Mouse (Mus musculus): ENCODE measurements around the gene Pcgf2. TPM values are rescaled to one million over a fixed set of nuclear protein-coding genes. Genes with fewer than 3 reads are reported as not detected.
"Not testable (repeated sequence)": the region's sequence is repeated elsewhere in the genome, so short reads cannot be mapped to it uniquely, and the experiment has no call there.

Pcgf2 gene
- total and polyA plus RNA-seq, 3 experiments = 5.4 to 18.5 TPM; not detected in 1

- ATAC-seq (ENCODE audit: extremely low read depth, insufficient number of reproducible peaks, low FRiP score, poor library complexity, severe bottlenecking) = no peak
- peaks cover 69% of the 10 kb centered on the region for H3K36me3 ChIP-seq (replicated peaks)
Observed at GRCm38 (mm10) chr11:97736645-97737044, 36.3 kb upstream of the Pcgf2 start.

GRCm38 (mm10) chr11:97734810-97735209, 34.5 kb upstream of the Pcgf2 start:
- not testable (repeated sequence) for H3K4me3 ChIP-seq (ENCODE audit: low read depth, low read length); DNase-seq (ENCODE audit: low spot score); ATAC-seq (ENCODE audit: extremely low read depth, insufficient number of reproducible peaks, low FRiP score, poor library complexity, severe bottlenecking); H3K4me1 ChIP-seq (ENCODE audit: insufficient read depth, low read depth, low read length); H3K9me3 ChIP-seq (replicated peaks); H3K27me3 ChIP-seq (ENCODE audit: insufficient read depth, low read length)
- H3K36me3 ChIP-seq (replicated peaks) = peaks cover 71% of the 10 kb centered on the region

More at GRCm38 (mm10) chr11:97736645-97737044, 36.3 kb upstream of the Pcgf2 start:
- no peaks in the 10 kb centered on the region for H3K27me3 ChIP-seq (ENCODE audit: insufficient read depth, low read length)
- H3K4me1 ChIP-seq (ENCODE audit: insufficient read depth, low read depth, low read length) = peaks cover 8% of the 10 kb centered on the region
- H3K4me3 ChIP-seq (ENCODE audit: low read depth, low read length) = no peak overlapping the region
- no peak for TF ChIP-seq GATA1 (IDR thresholded peaks at IDR 0.05; ENCODE audit: borderline replicate concordance, low read length)
- TF ChIP-seq POLR2AphosphoS5 (IDR thresholded peaks at IDR 0.05; ENCODE audit: insufficient replicate concordance, low read depth, low read length) = no peak
- no peak for TF ChIP-seq CTCF (IDR thresholded peaks at IDR 0.05; ENCODE audit: low read depth, low read length)
- TF ChIP-seq TAL1 (conservative IDR thresholded peaks at IDR 0.05; ENCODE audit: low read depth, low read length) = no peak
- TF ChIP-seq GATA2 (IDR thresholded peaks at IDR 0.05; ENCODE audit: borderline replicate concordance, low read depth, low read length) = no peak
- DNase-seq (ENCODE audit: low spot score) = no peak
- H3K9me3 ChIP-seq (replicated peaks) = no peaks in the 10 kb centered on the region

GRCm38 (mm10) chr11:97733689-97734088, 33.4 kb upstream of the Pcgf2 start:
- Histone ChIP-seq H3K9me3 (replicated peaks) (no peaks in the 10 kb centered on the region), H3K4me3 (ENCODE audit: low read depth, low read length) (no peak overlapping the region)

GRCm38 (mm10) chr11:97728730-97729129, 28.4 kb upstream of the Pcgf2 start:
- no peaks in the 10 kb centered on the region for H3K9me3 ChIP-seq (replicated peaks)
- H3K4me3 ChIP-seq (ENCODE audit: low read depth, low read length) = no peak overlapping the region
- ATAC-seq (ENCODE audit: extremely low read depth, insufficient number of reproducible peaks, low FRiP score, poor library complexity, severe bottlenecking) (no peak), DNase-seq (ENCODE audit: low spot score) (no peak)
- no peak for TF ChIP-seq POLR2AphosphoS5 (IDR thresholded peaks at IDR 0.05; ENCODE audit: insufficient replicate concordance, low read depth, low read length)
- no peaks in the 10 kb centered on the region for H3K4me1 ChIP-seq (ENCODE audit: insufficient read depth, low read depth, low read length)
- H3K36me3 ChIP-seq (replicated peaks) = peaks cover 93% of the 10 kb centered on the region
- H3K27me3 ChIP-seq (ENCODE audit: insufficient read depth, low read length) = no peaks in the 10 kb centered on the region

More at GRCm38 (mm10) chr11:97733689-97734088, 33.4 kb upstream of the Pcgf2 start:
- peaks cover 77% of the 10 kb centered on the region for H3K36me3 ChIP-seq (replicated peaks)
- no peaks in the 10 kb centered on the region; the same call in 1 of the 2 replicates for H3K4me1 ChIP-seq (ENCODE audit: insufficient read depth, low read depth, low read length)
- no peak for ATAC-seq (ENCODE audit: extremely low read depth, insufficient number of reproducible peaks, low FRiP score, poor library complexity, severe bottlenecking)
- no peak for DNase-seq (ENCODE audit: low spot score)
- H3K27me3 ChIP-seq (ENCODE audit: insufficient read depth, low read length) = no peaks in the 10 kb centered on the region
- TF ChIP-seq TAL1 (conservative IDR thresholded peaks at IDR 0.05; ENCODE audit: low read depth, low read length) (no peak), POLR2AphosphoS5 (IDR thresholded peaks at IDR 0.05; ENCODE audit: insufficient replicate concordance, low read depth, low read length) (no peak), GATA2 (IDR thresholded peaks at IDR 0.05; ENCODE audit: borderline replicate concordance, low read depth, low read length) (no peak), CTCF (IDR thresholded peaks at IDR 0.05; ENCODE audit: low read depth, low read length) (no peak), GATA1 (IDR thresholded peaks at IDR 0.05; ENCODE audit: borderline replicate concordance, low read length) (no peak)

GRCm38 (mm10) chr11:97728311-97728710, 28.0 kb upstream of the Pcgf2 start:
- Histone ChIP-seq H3K4me3 (ENCODE audit: low read depth, low read length) (no peak overlapping the region), H3K9me3 (replicated peaks) (no peaks in the 10 kb centered on the region), H3K27me3 (ENCODE audit: insufficient read depth, low read length) (no peaks in the 10 kb centered on the region), H3K4me1 (ENCODE audit: insufficient read depth, low read depth, low read length) (no peaks in the 10 kb centered on the region), H3K36me3 (replicated peaks) (peaks cover 94% of the 10 kb centered on the region)
- ATAC-seq (ENCODE audit: extremely low read depth, insufficient number of reproducible peaks, low FRiP score, poor library complexity, severe bottlenecking) (no peak), DNase-seq (ENCODE audit: low spot score) (no peak)
- no peak for TF ChIP-seq CTCF (IDR thresholded peaks at IDR 0.05; ENCODE audit: low read depth, low read length)
- no peak for TF ChIP-seq TAL1 (conservative IDR thresholded peaks at IDR 0.05; ENCODE audit: low read depth, low read length)
- TF ChIP-seq GATA1 (IDR thresholded peaks at IDR 0.05; ENCODE audit: borderline replicate concordance, low read length) = no peak
- TF ChIP-seq GATA2 (IDR thresholded peaks at IDR 0.05; ENCODE audit: borderline replicate concordance, low read depth, low read length) = no peak
- no peak for TF ChIP-seq POLR2AphosphoS5 (IDR thresholded peaks at IDR 0.05; ENCODE audit: insufficient replicate concordance, low read depth, low read length)

GRCm38 (mm10) chr11:97723709-97724108, 23.4 kb upstream of the Pcgf2 start:
- Histone ChIP-seq H3K9me3 (replicated peaks) (peaks cover 4% of the 10 kb centered on the region), H3K36me3 (replicated peaks) (peaks cover 97% of the 10 kb centered on the region), H3K4me1 (ENCODE audit: insufficient read depth, low read depth, low read length) (no peaks in the 10 kb centered on the region), H3K4me3 (ENCODE audit: low read depth, low read length) (no peak overlapping the region), H3K27me3 (ENCODE audit: insufficient read depth, low read length) (no peaks in the 10 kb centered on the region)
- ATAC-seq (ENCODE audit: extremely low read depth, insufficient number of reproducible peaks, low FRiP score, poor library complexity, severe bottlenecking) (no peak), DNase-seq (ENCODE audit: low spot score) (no peak)
- TF ChIP-seq POLR2AphosphoS5 (IDR thresholded peaks at IDR 0.05; ENCODE audit: insufficient replicate concordance, low read depth, low read length) (no peak), GATA2 (IDR thresholded peaks at IDR 0.05; ENCODE audit: borderline replicate concordance, low read depth, low read length) (no peak), TAL1 (conservative IDR thresholded peaks at IDR 0.05; ENCODE audit: low read depth, low read length) (no peak), CTCF (IDR thresholded peaks at IDR 0.05; ENCODE audit: low read depth, low read length) (no peak), GATA1 (IDR thresholded peaks at IDR 0.05; ENCODE audit: borderline replicate concordance, low read length) (no peak)

- no peaks in the 10 kb centered on the region for H3K4me1 ChIP-seq (ENCODE audit: insufficient read depth, low read depth, low read length)
- H3K27me3 ChIP-seq (ENCODE audit: insufficient read depth, low read length) = no peaks in the 10 kb centered on the region
- no peak for DNase-seq (ENCODE audit: low spot score)
- no peak for ATAC-seq (ENCODE audit: extremely low read depth, insufficient number of reproducible peaks, low FRiP score, poor library complexity, severe bottlenecking)
- no peak for TF ChIP-seq GATA2 (IDR thresholded peaks at IDR 0.05; ENCODE audit: borderline replicate concordance, low read depth, low read length)
- no peak for TF ChIP-seq CTCF (IDR thresholded peaks at IDR 0.05; ENCODE audit: low read depth, low read length)
- no peak for TF ChIP-seq POLR2AphosphoS5 (IDR thresholded peaks at IDR 0.05; ENCODE audit: insufficient replicate concordance, low read depth, low read length)
- no peak for TF ChIP-seq TAL1 (conservative IDR thresholded peaks at IDR 0.05; ENCODE audit: low read depth, low read length)
- TF ChIP-seq GATA1 (IDR thresholded peaks at IDR 0.05; ENCODE audit: borderline replicate concordance, low read length) = no peak
- peaks cover 94% of the 10 kb centered on the region for H3K36me3 ChIP-seq (replicated peaks)
- H3K9me3 ChIP-seq (replicated peaks) = peaks cover 4% of the 10 kb centered on the region
- H3K4me3 ChIP-seq (ENCODE audit: low read depth, low read length) = no peak overlapping the region
Observed at GRCm38 (mm10) chr11:97721338-97721737, 21.0 kb upstream of the Pcgf2 start.
